Mouse (Mus musculus) cerebral cortex, adult 2 months (tissue): Measurements from ENCODE around the gene Gapdhs.

Source experiments
- WGBS: fragments of 180-500 bp; shearing (Covaris S2); methylation state at CpG from one replicate; pipeline ENCODE4 v1.1.7; 2018; 5-methylcytosine and 5-hydroxymethylcytosine counted together

Gene Gapdhs

DNA sequence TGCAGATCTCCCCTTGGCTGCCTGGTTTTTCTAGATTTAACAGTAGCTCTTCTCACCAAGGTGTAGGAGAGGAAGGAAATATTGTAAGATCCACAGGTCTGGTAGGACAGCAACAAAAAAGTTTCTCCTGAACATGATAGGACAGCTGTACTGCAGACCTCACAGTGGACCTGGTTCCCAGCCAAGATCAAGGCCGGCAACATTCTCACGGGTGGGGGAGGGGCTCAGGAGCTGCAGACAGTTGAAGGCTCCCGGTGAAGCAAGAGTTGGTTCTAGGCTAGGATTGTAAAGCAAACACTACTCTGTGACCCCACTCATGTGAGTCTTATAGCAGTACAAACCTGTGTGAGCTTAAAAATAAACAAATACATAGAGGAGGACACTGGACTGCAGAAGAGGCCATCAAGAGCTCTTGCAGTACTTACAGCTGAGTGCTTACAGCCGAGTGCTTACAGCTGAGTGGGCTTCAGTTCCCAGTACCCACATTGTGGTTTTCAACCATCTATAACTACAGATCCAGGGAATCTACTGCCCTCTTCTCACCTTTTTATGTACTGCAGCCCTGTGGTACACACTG, 629 bp upstream of the Gapdhs start:
- WGBS = 36% methylated on average over 4 of the region's 4 CpGs

DNA sequence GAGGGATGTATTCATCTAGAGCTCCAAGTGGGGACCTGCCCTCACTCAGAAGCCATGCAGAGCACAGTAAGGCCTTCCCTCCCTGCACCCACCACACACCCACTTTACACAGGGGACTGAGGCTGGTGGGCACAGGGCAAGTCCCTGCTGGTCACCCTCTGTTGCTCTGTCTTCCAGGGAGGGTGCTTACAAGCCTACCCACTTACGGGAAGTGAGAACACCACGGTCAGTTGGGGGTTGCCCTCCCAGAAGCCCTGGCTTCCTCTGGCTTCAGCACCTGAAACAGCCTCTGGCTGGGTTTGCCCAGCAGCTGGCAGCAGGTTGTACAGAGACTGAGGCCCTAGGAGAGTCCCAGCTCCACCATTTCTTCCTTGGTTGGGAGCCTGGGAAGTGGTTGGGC, 911 bp downstream of the Gapdhs start:
- WGBS = 75% methylated on average over 2 of the region's 2 CpGs

- WGBS = 62% methylated on average over 3 of the region's 3 CpGs
Measured at GRCm38 (mm10) chr7:30736211-30736610, 7.3 kb downstream of the Gapdhs start.

DNA sequence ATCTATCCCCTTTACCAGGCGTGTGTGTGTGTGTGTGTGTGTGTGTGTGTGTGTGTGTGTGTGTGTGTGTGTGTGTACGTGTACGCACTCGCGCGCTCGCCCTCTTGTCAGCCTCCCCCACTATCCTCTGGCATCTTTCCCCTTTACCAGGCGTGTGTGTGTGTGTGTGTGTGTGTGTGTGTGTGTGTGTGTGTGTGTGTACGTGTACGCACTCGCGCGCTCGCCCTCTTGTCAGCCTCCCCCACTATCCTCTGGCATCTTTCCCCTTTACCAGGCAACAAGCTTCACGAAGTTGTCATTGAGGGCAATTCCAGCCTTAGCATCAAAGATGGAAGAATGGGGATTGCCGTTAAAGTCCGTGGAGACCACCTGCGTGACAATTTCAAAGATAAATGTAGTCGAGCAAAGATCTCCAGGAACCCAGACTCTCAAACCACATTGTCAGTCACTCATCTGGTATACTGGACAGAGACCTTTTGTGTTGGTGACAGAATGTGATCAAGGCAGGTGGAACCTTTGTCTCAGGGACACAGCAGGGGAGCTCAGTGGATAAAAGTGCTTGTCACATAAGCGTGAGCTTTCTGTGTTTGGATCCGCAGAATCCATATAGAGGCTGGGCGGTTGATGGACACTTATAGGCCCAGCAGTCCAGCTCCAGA, 13.3 kb downstream of the Gapdhs start:
- WGBS = 10% methylated on average over 19 of the region's 22 CpGs

- WGBS = under 1% methylated on average over 60 of the region's 60 CpGs
Measured at GRCm38 (mm10) chr7:30729396-30730063, 14.0 kb downstream of the Gapdhs start, which contains the start of gene Tmem147. Tmem147 (minus strand) TSS chr7:30729540.

GRCm38 (mm10) chr7:30728739-30729395, 14.6 kb downstream of the Gapdhs start:
- WGBS = 5% methylated on average over 26 of the region's 26 CpGs

- 82% methylated on average over 6 of the region's 6 CpGs for WGBS
Measured at GRCm38 (mm10) chr7:30728214-30728613, 15.3 kb downstream of the Gapdhs start.

- 68% methylated on average over 6 of the region's 6 CpGs for WGBS
Measured at GRCm38 (mm10) chr7:30723274-30723953, 20.1 kb downstream of the Gapdhs start.

DNA sequence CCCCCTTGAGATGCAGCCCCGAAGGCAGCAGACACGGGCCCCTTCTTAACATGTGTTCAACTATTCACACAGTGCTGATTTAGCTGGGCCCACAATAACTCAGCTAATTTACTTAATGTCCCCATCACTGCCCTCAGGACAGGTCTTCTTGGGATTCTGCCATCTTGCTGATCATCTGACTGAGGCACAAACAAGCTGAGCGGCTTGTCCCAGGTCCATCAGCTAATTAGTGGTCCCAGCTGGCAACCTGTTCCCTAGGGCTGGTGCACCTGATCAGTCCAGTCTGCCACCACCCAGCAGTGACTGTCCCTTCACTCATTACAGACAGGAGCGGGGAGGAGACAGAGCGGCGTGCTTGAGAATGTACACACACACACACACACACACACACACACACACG, 22.2 kb downstream of the Gapdhs start:
- WGBS = 81% methylated on average over 7 of the region's 7 CpGs

GRCm38 (mm10) chr7:30719669-30720068, 23.8 kb downstream of the Gapdhs start:
- WGBS = 96% methylated on average over 5 of the region's 5 CpGs

GRCm38 (mm10) chr7:30717716-30718046, 25.8 kb downstream of the Gapdhs start:
- WGBS = 20% methylated on average over 14 of the region's 14 CpGs

GRCm38 (mm10) chr7:30717006-30717715, 26.3 kb downstream of the Gapdhs start:
- WGBS = 2% methylated on average over 43 of the region's 43 CpGs

- 90% methylated on average over 3 of the region's 3 CpGs for WGBS
Measured at GRCm38 (mm10) chr7:30711942-30712341, 31.5 kb downstream of the Gapdhs start, which contains the start of gene Atp4a. Atp4a (plus strand) TSS chr7:30712209.

GRCm38 (mm10) chr7:30707441-30707840, 36.0 kb downstream of the Gapdhs start:
- WGBS = 85% methylated on average over 1 of the region's 1 CpGs

GRCm38 (mm10) chr7:30706214-30706882, 37.1 kb downstream of the Gapdhs start:
- WGBS = 83% methylated on average over 8 of the region's 8 CpGs

GRCm38 (mm10) chr7:30698589-30698988, 44.9 kb downstream of the Gapdhs start, which contains the start of gene 2200002J24Rik:
2200002J24Rik (plus strand) TSS chr7:30698926.
- 58% methylated on average over 9 of the region's 9 CpGs for WGBS

GRCm38 (mm10) chr7:30698101-30698500, 45.4 kb downstream of the Gapdhs start:
- WGBS = 62% methylated on average over 5 of the region's 5 CpGs

GRCm38 (mm10) chr7:30688325-30688724, 55.2 kb downstream of the Gapdhs start:
- whole genome bisulfite sequencing = 70% methylated on average over 6 of the region's 6 CpGs

GRCm38 (mm10) chr7:30683425-30683824, 60.1 kb downstream of the Gapdhs start:
- 84% methylated on average over 2 of the region's 2 CpGs for WGBS

DNA sequence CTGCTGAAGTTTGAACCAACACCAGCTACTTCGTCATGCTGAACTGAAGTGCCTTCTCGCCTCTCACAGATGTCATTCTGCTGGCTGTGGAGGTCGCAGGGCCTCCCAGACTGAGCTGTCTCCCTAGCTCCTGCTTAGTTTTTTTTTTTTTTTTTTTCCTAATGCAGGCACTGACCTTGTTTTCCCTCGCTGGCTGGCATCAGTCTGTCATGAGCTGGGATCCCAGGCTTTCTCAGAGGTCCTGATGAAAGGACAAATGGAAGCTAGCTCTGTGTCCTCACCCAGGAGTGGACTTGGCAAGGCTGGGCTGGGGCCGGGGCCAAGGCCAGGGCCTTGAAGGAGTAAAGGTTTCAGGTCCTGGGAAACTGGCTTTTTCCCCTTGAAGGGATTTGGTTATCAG, 61.6 kb downstream of the Gapdhs start:
- whole genome bisulfite sequencing = 68% methylated on average over 5 of the region's 5 CpGs
